Mouse (Mus musculus) embryo, embryonic 11 days (tissue): ENCODE measurements around the gene Asb5.
"Not testable (repeated sequence)": the region's sequence is repeated elsewhere in the genome, so short reads cannot be mapped to it uniquely, and the experiment has no call there.

Experiments used
- DNase-seq: peaks from one replicate; pipeline ENCODE4 v3.0.0-alpha.2; 2015

The Asb5 gene

GRCm38 (mm10) chr8:54541331-54541730 is 12.0 kb downstream of the Asb5 start:
- DNase-seq: no peak

DNA sequence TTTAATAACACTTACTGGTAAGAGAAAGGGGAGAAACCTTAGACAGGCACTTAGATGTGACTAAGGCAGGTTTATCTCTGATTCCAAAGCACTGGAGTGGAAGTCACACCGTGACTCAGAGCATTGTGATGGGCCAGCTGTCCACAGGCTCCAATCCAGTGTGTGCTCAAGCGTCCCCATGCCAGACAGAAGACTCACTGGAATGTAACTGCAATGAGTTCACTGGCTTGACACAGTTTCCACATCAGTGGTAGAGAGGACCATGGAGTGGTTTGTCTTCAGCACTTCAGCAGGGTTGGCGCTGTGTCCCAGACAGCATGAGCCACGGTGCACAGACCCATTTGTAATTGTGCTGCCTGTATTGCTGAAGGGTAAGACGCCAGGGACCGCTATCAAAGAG is 19.0 kb downstream of the Asb5 start:
- DNase-seq: no peak

DNA sequence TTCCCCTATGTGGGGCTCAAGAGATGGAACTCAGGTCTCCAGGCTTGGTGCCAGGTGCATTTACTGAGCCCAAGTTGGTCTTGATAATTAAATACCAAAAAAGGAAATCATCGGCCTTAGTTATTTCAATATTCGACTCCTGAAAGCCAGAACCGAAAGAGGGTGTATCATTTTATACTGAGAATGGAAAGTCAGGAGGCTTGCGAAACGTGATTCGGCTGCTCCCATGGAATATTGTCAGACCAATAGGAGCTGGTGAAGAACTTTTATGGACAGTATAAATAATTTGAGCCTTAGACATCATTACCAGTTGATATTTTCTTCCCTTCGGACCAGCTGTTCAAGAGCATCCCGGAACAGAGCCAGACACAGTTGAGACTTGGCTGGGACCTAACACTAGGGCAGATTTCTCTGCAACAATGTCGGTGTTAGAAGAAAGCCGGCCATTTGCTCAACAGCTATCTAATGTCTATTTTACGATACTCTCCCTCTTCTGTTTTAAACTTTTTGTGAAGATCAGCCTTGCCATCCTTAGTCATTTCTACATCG is 20.7 kb downstream of the Asb5 start:
- DNase-seq: no peak

DNA sequence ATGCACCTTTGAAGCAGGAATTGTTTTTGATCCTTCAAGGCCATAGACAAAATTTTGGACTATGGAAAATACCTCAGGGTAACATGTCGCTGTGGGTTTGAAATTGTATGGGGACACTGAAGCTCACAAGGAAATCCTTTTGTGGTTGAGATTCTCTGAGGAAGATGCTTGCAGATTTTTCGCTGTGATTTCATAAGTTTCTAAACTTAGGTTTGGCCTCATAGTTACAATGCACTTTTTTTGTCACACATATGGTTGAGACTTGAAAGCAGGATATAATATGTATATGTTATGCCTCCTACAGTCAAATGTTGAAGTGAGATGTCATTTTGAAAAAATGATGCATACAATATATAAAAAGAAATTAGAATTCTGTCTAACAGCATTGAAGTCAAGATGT is 25.5 kb downstream of the Asb5 start:
- no peak for DNase-seq

GRCm38 (mm10) chr8:54562137-54562536 is 32.8 kb downstream of the Asb5 start:
- no peak for DNase-seq

- no peak for DNase-seq
Observed at GRCm38 (mm10) chr8:54565181-54565580, 35.8 kb downstream of the Asb5 start.

DNA sequence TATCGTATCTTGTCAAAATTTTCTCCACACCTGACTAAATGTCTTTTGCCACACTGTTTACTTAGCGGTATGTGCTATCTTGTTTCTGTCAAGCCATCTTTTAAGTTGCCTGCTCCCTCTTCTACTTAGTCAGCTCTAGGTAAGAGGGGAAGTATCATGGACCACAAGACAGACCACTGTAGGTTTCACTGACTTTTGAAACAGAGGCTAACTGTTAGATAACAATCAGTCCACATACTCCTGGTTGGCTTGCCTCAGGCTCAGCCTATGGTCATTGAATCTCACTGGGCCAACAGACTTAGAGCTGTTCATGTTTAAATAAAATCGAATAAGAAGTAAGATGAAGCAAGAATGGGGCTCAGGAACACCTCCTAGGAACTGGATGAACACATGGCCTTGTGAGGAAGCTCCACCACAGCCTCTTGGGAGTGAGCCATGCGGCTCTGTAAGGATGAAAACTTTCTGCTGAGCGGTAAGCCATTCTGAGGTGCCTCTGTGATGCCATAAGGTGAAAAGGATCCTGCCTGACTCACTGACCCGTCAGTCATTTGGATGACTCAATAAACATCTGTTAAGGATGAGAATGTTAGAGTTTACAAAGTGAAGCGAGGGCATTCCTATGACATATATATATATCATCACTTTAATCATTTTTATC is 36.4 kb downstream of the Asb5 start:
- DNase-seq: no peak

DNA sequence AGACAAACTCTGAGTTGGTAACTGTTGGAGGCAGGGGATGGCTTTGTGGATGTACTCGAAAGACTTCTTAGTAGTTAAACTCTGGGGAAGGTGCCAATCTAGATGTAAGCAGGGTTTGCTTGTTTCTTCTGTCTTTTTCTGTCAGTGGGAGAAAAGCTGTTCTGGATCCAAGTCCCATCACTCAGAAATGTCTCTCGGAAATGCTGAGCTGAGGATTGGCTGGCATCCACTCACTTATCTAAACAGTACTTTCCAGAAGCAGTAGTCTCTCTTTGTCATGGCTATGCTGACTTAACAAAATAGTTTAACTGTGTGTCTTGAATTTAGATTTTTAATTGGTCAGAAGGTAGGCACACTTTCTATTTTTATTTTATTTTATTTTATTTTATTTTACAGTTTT is 37.8 kb downstream of the Asb5 start:
- DNase-seq: no peak

GRCm38 (mm10) chr8:54570618-54571609 is 41.5 kb downstream of the Asb5 start:
- DNase-seq: peak; percentile 6

- DNase-seq: no peak
Observed at GRCm38 (mm10) chr8:54581436-54581835, 52.1 kb downstream of the Asb5 start.

GRCm38 (mm10) chr8:54582886-54583285 is 53.5 kb downstream of the Asb5 start:
- DNase-seq: no peak

GRCm38 (mm10) chr8:54594634-54595033 is 65.3 kb downstream of the Asb5 start:
- DNase-seq: no peak

DNA sequence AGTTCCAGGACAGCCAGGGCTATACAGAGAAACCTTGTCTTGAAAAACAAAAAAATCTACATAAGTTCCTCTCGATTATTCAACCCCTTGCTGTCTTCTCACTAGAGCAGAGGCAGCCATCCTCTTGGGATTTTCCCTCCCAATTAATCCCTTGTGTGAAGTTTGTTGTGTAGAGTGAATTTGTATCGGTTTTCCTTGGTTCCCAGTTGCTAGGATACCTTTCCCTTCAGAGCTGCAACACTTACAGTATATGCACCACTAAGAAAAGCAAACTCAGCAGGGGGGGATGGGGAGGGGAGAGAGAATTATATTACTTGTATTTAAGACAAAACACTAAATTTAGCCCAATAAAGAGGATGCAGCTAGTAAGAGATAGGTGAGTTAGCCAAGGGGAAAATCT is 66.7 kb downstream of the Asb5 start:
- no peak for DNase-seq

- no peak for DNase-seq
Observed at GRCm38 (mm10) chr8:54596940-54597339, 67.6 kb downstream of the Asb5 start.

GRCm38 (mm10) chr8:54597386-54597785 is 68.0 kb downstream of the Asb5 start:
- no peak for DNase-seq

DNA sequence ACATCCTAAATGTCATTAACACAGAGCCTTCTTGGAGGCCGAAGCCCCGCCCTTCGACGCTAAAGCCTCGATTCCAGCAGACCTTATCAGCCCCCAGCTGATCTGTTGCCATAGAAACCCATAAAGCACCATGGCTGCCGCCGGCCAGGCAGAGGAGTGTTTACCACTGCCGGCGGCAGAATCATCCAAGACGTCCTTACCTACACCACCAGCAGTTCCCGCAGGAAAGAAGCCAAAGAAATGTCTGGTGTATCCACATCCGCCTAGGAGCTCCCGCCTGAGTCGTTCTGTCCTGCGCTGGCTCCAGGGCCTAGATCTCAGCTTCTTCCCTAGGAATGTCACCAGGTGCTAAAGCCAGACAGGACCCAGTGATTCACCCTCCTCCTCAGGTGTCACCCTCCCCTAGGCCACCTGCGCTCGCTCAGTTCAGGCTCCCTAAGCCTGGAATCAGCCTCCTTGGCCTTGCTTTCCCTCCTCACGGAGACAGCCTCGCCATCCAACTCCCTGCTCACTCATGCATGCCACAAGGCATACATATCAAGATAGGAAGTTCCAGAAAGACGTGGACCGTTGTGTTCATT is 71.4 kb downstream of the Asb5 start, which contains the start of gene Spata4:
TSS of gene Spata4 (plus strand) at position 111 of the 581 bp plus-strand sequence.
- peak; percentile 79 for DNase-seq

- no peak for DNase-seq
Observed at GRCm38 (mm10) chr8:54603440-54603839, 74.1 kb downstream of the Asb5 start.

GRCm38 (mm10) chr8:54609336-54609735 is 80.0 kb downstream of the Asb5 start:
- DNase-seq: no peak

DNA sequence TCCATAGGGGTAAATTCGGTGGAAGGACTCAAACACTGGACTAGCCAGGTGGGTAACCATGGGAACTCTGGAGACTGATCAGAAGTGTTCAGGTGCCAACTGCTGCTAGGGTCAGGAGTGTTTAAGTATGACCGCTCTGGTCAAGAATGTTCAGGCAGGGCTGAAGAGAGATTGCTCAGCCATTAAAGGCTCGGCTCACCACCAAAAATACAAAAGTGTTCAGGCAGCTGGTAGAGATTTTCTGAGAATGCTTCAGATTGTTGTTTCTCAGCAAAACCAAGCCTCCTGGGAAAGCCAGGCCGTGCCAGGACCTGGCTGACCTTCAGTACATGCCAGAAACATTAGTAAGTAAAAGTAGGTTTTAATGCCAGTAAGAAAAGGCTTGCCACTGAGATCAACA is 80.9 kb downstream of the Asb5 start:
- no peak for DNase-seq

- DNase-seq: not testable (repeated sequence)
Observed at GRCm38 (mm10) chr8:54616710-54617109, 87.3 kb downstream of the Asb5 start.
